Mouse (Mus musculus) hindbrain, embryonic 12.5 days (tissue): ENCODE measurements at regions not wholly inside any gene's neighbourhood (a gene's known extent, or its start where the extent isn't known, plus 50 kb on each side); places are given as distances from the start of the nearest gene placed in this dataset.

Source experiments
- ATAC-seq: fragments of 200-750 bp; cut with Nextera tagmentation; 2 replicates; pipeline ENCODE4 v1.8.0; 2017; ENCODE audit warnings: moderate TSS enrichment; ENCODE audit not compliant: low FRiP score
- H3K27ac ChIP-seq: fragments of 300-500 bp; sonication (generic); 2 replicates; pipeline ENCODE4 v1.5.1; 2016; ENCODE audit warnings: mild to moderate bottlenecking
- H3K27me3 ChIP-seq: fragments of 300-500 bp; sonication (generic); 2 replicates; pipeline ENCODE4 v1.6.1; 2016; ENCODE audit warnings: mild to moderate bottlenecking
- H3K36me3 ChIP-seq: fragments of 300-500 bp; sonication (generic); 2 replicates; pipeline ENCODE4 v1.6.1; 2016; ENCODE audit warnings: mild to moderate bottlenecking
- H3K4me1 ChIP-seq: fragments of 300-500 bp; sonication (generic); 2 replicates; pipeline ENCODE4 v1.6.1; 2016
- H3K4me2 ChIP-seq: fragments of 300-500 bp; sonication (generic); replicated peaks from 2 replicates; pipeline ENCODE4 v1.6.1; 2016; ENCODE audit warnings: mild to moderate bottlenecking
- H3K4me3 ChIP-seq: fragments of 300-500 bp; sonication (generic); 2 replicates; pipeline ENCODE4 v1.5.1; 2016; ENCODE audit warnings: mild to moderate bottlenecking
- H3K9ac ChIP-seq: fragments of 300-500 bp; sonication (generic); 2 replicates; pipeline ENCODE4 v1.6.1; 2016; ENCODE audit warnings: mild to moderate bottlenecking, moderate library complexity
- H3K9me3 ChIP-seq: fragments of 300-500 bp; sonication (generic); replicated peaks from 2 replicates; pipeline ENCODE4 v1.6.1; 2016; ENCODE audit warnings: mild to moderate bottlenecking
- WGBS: fragments of 180-500 bp; shearing (Covaris S2); methylation state at CpG from one replicate; pipeline ENCODE4 v1.1.7; 2016; 5-methylcytosine and 5-hydroxymethylcytosine counted together

GRCm38 (mm10) chr1:149760440-149760839, 200.7 kb downstream of the Pla2g4a start:
- WGBS = 51% methylated on average over 2 of the region's 2 CpGs
- Histone ChIP-seq H3K27ac (no peak overlapping the region), H3K9me3 (no peaks in the 10 kb centered on the region), H3K4me2 (no peak overlapping the region), H3K9ac (no peak overlapping the region), H3K27me3 (no peaks in the 10 kb centered on the region), H3K36me3 (no peaks in the 10 kb centered on the region), H3K4me1 (no peaks in the 10 kb centered on the region), H3K4me3 (no peak overlapping the region)
- no peak for ATAC-seq

- Histone ChIP-seq H3K9ac (no peak overlapping the region), H3K27me3 (no peaks in the 10 kb centered on the region), H3K9me3 (no peaks in the 10 kb centered on the region), H3K27ac (no peak overlapping the region), H3K36me3 (no peaks in the 10 kb centered on the region), H3K4me1 (no peaks in the 10 kb centered on the region), H3K4me3 (no peak overlapping the region), H3K4me2 (no peak overlapping the region)
- ATAC-seq = 0 out of 2 replicates have a peak, but pooled peaks have one; percentile 16
- 83% methylated on average over 2 of the region's 2 CpGs for WGBS
Measured at GRCm38 (mm10) chr1:149758783-149759132, 202.3 kb downstream of the Pla2g4a start.

DNA sequence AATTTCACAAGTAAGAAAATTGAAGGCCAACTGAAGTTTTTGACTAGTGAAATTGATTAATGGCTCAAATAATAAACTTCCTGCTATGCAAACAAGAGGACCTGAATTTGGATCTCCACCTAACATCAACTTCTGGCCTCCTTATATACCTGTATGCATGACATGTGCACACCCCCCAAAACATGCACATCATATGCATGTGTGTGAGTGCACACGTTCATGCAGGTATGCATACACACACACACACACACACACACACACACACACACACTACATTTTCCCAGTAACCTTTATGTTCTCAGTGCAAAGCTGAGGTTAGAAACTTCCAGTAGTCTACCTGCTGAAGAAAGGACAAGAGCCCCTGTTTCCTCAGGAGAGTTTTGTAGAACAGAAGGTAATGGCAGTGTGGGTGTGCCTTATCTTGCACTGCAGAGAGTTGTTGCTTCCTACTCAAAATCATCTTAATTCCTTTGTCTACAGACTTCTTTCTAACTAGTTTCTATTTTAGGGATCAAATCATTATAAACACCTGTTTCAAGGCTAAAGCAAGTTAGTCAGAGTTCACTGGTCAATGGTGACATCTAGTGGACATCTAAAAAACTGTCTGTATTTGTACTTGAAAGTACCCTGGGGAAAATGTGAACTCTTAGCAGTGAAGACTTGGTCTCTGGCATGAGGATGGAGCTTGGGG, 202.9 kb downstream of the Pla2g4a start:
- H3K9me3 ChIP-seq = no peaks in the 10 kb centered on the region
- H3K27ac ChIP-seq = no peak overlapping the region
- no peak overlapping the region for H3K4me3 ChIP-seq
- no peak overlapping the region for H3K4me2 ChIP-seq
- no peak; the same call in 1 of the 2 replicates for ATAC-seq
- 87% methylated on average over 1 of the region's 1 CpGs for WGBS
- no peaks in the 10 kb centered on the region for H3K27me3 ChIP-seq
- H3K4me1 ChIP-seq = no peaks in the 10 kb centered on the region
- no peak overlapping the region for H3K9ac ChIP-seq
- H3K36me3 ChIP-seq = no peaks in the 10 kb centered on the region

DNA sequence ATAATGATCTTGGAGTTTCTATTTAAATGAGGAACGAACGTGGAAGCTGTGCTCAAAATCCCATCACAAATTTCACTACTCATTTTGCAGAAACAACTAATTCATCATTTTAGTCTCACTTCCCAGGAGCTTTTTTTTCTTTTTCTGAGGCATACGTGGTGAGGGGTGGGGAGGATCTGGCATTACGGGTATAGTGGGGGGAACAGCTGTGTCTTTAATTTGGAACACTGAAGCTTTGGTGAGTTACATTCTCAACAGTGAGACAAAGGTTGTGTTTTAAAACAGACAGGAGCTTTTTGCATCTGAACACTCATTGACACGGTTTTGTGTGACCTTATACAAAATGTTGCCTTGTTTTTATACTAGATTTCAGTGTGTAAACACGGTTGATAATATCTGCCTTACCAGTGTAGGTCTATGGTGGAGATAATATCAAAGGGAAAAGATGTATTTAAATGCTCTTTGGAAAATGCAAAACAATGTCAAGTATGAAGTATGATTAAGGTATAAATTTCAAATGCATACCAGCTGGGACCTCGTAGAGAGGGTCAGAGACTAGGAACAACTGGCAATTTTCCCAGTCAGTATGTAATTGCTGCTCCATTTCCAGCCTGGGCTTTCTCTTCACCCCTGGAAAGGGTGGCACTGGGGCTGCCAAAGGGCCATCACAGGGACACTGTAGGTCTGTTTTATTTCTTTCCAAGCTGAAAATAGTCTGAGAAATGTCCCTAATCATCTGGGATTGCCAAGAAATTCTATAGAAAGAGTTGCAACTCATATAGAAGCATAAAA, 207.6 kb downstream of the Pla2g4a start:
- Histone ChIP-seq H3K4me3 (no peak overlapping the region), H3K9me3 (no peaks in the 10 kb centered on the region), H3K36me3 (no peaks in the 10 kb centered on the region), H3K4me1 (no peaks in the 10 kb centered on the region), H3K9ac (no peak overlapping the region), H3K27me3 (no peaks in the 10 kb centered on the region), H3K4me2 (no peak overlapping the region), H3K27ac (no peak overlapping the region)
- 67% methylated on average over 7 of the region's 7 CpGs for WGBS
- ATAC-seq = no peak

DNA sequence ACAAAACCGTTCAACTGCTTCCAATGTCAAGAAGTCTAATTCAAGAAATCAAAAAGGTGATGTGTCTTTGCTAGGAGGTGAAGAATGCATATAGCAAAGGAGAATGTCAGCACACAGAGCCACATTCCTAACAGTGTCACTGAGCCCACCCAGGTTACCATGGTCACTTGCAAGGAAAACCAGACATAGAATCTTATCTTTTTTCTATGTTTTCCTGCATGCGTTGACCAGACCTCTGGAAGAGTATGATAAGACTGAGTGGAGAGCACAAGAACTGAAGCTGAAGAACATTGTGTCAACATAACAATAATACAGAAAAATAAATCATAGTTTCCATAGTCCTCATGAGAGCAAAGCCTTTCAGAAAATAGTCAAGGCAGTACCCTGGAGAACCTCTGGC, 211.7 kb downstream of the Pla2g4a start:
- Histone ChIP-seq H3K9ac (no peak overlapping the region), H3K4me2 (no peak overlapping the region), H3K36me3 (no peaks in the 10 kb centered on the region), H3K27me3 (no peaks in the 10 kb centered on the region), H3K4me1 (no peaks in the 10 kb centered on the region), H3K9me3 (no peaks in the 10 kb centered on the region), H3K27ac (no peak overlapping the region), H3K4me3 (no peak overlapping the region)
- ATAC-seq = no peak
- WGBS = 81% methylated on average over 2 of the region's 2 CpGs

GRCm38 (mm10) chr1:149738959-149739358, 222.1 kb downstream of the Pla2g4a start:
- H3K9ac ChIP-seq = no peak overlapping the region
- H3K4me3 ChIP-seq = no peak overlapping the region
- H3K27me3 ChIP-seq = no peaks in the 10 kb centered on the region
- H3K9me3 ChIP-seq = no peaks in the 10 kb centered on the region
- no peak overlapping the region for H3K4me2 ChIP-seq
- H3K27ac ChIP-seq = no peak overlapping the region
- WGBS = 72% methylated on average over 3 of the region's 3 CpGs
- no peak for ATAC-seq
- no peaks in the 10 kb centered on the region for H3K36me3 ChIP-seq
- no peaks in the 10 kb centered on the region for H3K4me1 ChIP-seq

GRCm38 (mm10) chr1:149734241-149734640, 226.8 kb downstream of the Pla2g4a start:
- H3K4me1 ChIP-seq = no peaks in the 10 kb centered on the region
- no peaks in the 10 kb centered on the region for H3K27me3 ChIP-seq
- ATAC-seq = no peak
- no peak overlapping the region for H3K9ac ChIP-seq
- no peak overlapping the region for H3K27ac ChIP-seq
- H3K4me2 ChIP-seq = no peak overlapping the region
- WGBS = 83% methylated on average over 2 of the region's 2 CpGs
- H3K4me3 ChIP-seq = no peak overlapping the region
- no peaks in the 10 kb centered on the region for H3K36me3 ChIP-seq
- no peaks in the 10 kb centered on the region for H3K9me3 ChIP-seq

- Histone ChIP-seq H3K27ac (no peak overlapping the region), H3K9me3 (no peaks in the 10 kb centered on the region), H3K27me3 (no peaks in the 10 kb centered on the region), H3K4me1 (no peaks in the 10 kb centered on the region), H3K36me3 (no peaks in the 10 kb centered on the region), H3K4me2 (no peak overlapping the region), H3K4me3 (no peak overlapping the region), H3K9ac (no peak overlapping the region)
- no peak for ATAC-seq
- WGBS = 76% methylated on average over 1 of the region's 1 CpGs
Measured at GRCm38 (mm10) chr1:149715171-149715570, 245.9 kb downstream of the Pla2g4a start.

DNA sequence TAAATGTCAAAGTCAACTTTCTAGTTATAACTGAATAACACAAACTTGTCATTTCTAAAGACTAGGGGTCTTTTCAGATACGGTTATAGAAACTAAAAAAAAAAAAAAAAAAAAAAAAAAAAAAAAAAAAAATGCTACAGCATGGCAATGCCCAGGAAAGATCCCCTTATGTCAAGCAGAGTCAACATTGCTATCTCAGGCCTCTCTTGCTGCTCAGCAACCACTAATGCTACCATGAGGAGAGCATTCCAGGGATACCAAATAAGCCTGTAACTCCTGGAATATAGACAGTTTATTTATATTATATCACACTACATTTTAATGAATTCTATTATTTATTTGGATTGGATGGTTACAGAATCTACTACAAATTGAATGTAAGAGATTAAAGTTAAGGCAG, 248.8 kb downstream of the Pla2g4a start:
- no peaks in the 10 kb centered on the region for H3K4me1 ChIP-seq
- H3K36me3 ChIP-seq = no peaks in the 10 kb centered on the region
- WGBS = 68% methylated on average over 1 of the region's 1 CpGs
- H3K9ac ChIP-seq = no peak overlapping the region
- H3K27ac ChIP-seq = no peak overlapping the region
- H3K9me3 ChIP-seq = no peaks in the 10 kb centered on the region
- H3K27me3 ChIP-seq = no peaks in the 10 kb centered on the region
- H3K4me2 ChIP-seq = no peak overlapping the region
- no peak for ATAC-seq
- no peak overlapping the region for H3K4me3 ChIP-seq

DNA sequence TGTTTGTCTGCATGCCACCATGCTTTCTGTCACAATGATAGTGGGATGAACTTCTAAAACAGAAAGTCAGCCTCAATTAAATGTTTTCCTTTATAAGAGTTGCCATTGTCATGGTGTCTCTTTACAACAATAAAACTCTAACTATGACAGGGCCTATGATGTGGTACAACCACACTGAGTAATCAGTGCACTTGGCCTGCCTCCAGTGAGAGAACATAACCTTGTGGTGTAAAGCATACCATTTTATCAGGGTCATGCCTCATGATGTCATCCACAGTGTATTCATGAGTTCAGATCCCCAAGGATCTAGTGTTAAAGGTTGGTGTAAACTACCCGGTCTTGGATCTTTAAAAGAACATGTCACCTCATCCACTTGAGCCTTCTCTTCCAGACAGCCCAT, 255.9 kb downstream of the Pla2g4a start:
- WGBS = 83% methylated on average over 1 of the region's 1 CpGs
- H3K9me3 ChIP-seq = no peaks in the 10 kb centered on the region
- ATAC-seq = no peak
- no peak overlapping the region for H3K4me3 ChIP-seq
- no peaks in the 10 kb centered on the region for H3K27me3 ChIP-seq
- H3K36me3 ChIP-seq = no peaks in the 10 kb centered on the region
- no peak overlapping the region for H3K4me2 ChIP-seq
- H3K27ac ChIP-seq = no peak overlapping the region
- H3K4me1 ChIP-seq = no peaks in the 10 kb centered on the region
- no peak overlapping the region for H3K9ac ChIP-seq

- H3K9me3 ChIP-seq = no peaks in the 10 kb centered on the region
- H3K36me3 ChIP-seq = no peaks in the 10 kb centered on the region
- no peak overlapping the region for H3K27ac ChIP-seq
- no peak overlapping the region for H3K9ac ChIP-seq
- no peaks in the 10 kb centered on the region for H3K4me1 ChIP-seq
- no peaks in the 10 kb centered on the region for H3K27me3 ChIP-seq
- no peak for ATAC-seq
- H3K4me2 ChIP-seq = no peak overlapping the region
- 89% methylated on average over 4 of the region's 4 CpGs for WGBS
- no peak overlapping the region for H3K4me3 ChIP-seq
Measured at GRCm38 (mm10) chr1:149699411-149699810, 261.7 kb downstream of the Pla2g4a start.

- Histone ChIP-seq H3K4me1 (no peaks in the 10 kb centered on the region), H3K9ac (no peak overlapping the region), H3K4me2 (no peak overlapping the region), H3K27me3 (no peaks in the 10 kb centered on the region), H3K4me3 (no peak overlapping the region), H3K9me3 (no peaks in the 10 kb centered on the region), H3K36me3 (no peaks in the 10 kb centered on the region), H3K27ac (no peak overlapping the region)
- WGBS = 76% methylated on average over 1 of the region's 1 CpGs
- ATAC-seq = no peak
Measured at GRCm38 (mm10) chr1:149674166-149674565, 286.9 kb downstream of the Pla2g4a start.

DNA sequence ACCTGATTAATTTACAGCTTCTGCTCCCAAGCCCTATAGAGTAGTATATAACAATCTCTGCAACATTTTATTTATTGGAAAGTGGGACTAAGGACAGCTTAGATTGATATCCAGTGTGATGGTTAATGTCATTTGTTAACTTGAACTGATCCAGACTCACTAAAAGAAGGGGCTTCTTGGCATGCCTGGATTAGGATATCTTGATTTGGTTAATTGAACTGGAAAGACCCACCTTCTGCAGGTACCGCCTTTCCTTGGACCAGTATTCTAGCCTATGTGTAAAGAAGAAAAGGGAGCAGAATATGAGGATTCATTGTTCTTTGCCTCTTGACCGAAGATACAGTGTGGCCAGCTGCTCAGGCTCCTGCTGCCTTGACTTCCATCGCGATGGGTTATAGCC, 288.5 kb downstream of the Pla2g4a start:
- Histone ChIP-seq H3K36me3 (no peaks in the 10 kb centered on the region), H3K27me3 (no peaks in the 10 kb centered on the region), H3K4me1 (no peaks in the 10 kb centered on the region), H3K27ac (no peak overlapping the region), H3K9me3 (no peaks in the 10 kb centered on the region), H3K4me2 (no peak overlapping the region), H3K4me3 (no peak overlapping the region), H3K9ac (no peak overlapping the region)
- no peak for ATAC-seq
- WGBS = 83% methylated on average over 4 of the region's 4 CpGs
